Comparison of ENCODE assay signal across 8 mouse cellular contexts in genomic region chr14:3208272-3209152, GRCm38 (mm10). TPM values are rescaled to one million over a fixed set of nuclear protein-coding genes. Genes with fewer than 3 reads are reported as not detected.
A peak's percentile ranks its signal among the peaks of the same experiment; 100 is the strongest.
DNase-seq lines count a peak whose midpoint lies in the region; ATAC-seq and TF ChIP-seq lines count a peak whose summit lies in the region.
"Not testable (repeated sequence)": the region's sequence is repeated elsewhere in the genome, so short reads cannot be mapped to it uniquely, and the experiment has no call there.

D830030K20Rik (plus strand) TSS chr14:3208488.

- DNase-seq in embryo, embryonic 10.5 days (ENCODE audit: low spot score) = peak; percentile 7
- DNase-seq in hindbrain, embryonic 10.5 days (ENCODE audit: low spot score) = peak; percentile 22
- DNase-seq in liver, embryonic 11.5 days (ENCODE audit: low spot score) = peak; percentile 30
- peak; percentile 35 for DNase-seq in midbrain, embryonic 14.5 days

- H3K4me3 ChIP-seq in ES-Bruce4 (ENCODE audit: low read depth, low read length) = peak within 1 kb of the TSS; percentile 69
- peak within 1 kb of the TSS; percentile 54 for H3K4me3 ChIP-seq in forebrain, embryonic 16.5 days (replicated peaks; ENCODE audit: low read length)
- H3K4me3 ChIP-seq in hindbrain, embryonic 10.5 days = peak within 1 kb of the TSS; percentile 58
- peak within 1 kb of the TSS; percentile 50 for H3K4me3 ChIP-seq in kidney, embryonic 16.5 days (ENCODE audit: low read length)
- H3K4me3 ChIP-seq in liver, embryonic 11.5 days (ENCODE audit: low read depth, low read length) = peak within 1 kb of the TSS; percentile 37
- peak within 1 kb of the TSS; percentile 46 for H3K4me3 ChIP-seq in midbrain, embryonic 14.5 days (replicated peaks; ENCODE audit: low read depth, low read length)
- H3K4me3 ChIP-seq in stomach, embryonic 14.5 days (ENCODE audit: low read depth, low read length) = peak within 1 kb of the TSS; percentile 34

- H3K27ac ChIP-seq in ES-Bruce4 (ENCODE audit: insufficient read depth, low read length); forebrain, embryonic 16.5 days (ENCODE audit: low read length); kidney, embryonic 16.5 days (ENCODE audit: low read length); liver, embryonic 11.5 days (ENCODE audit: low read depth, low read length); midbrain, embryonic 14.5 days (replicated peaks; ENCODE audit: low read depth, low read length); stomach, embryonic 14.5 days (ENCODE audit: low read length): not testable (repeated sequence)
- peak within 1 kb of the TSS; percentile 40; the same call in 1 of the 2 replicates for H3K27ac ChIP-seq in hindbrain, embryonic 10.5 days

- not testable (repeated sequence) for H3K9me3 ChIP-seq in ES-Bruce4 (replicated peaks; ENCODE audit: control insufficient read depth, insufficient read depth, low read length, poor library complexity, severe bottlenecking); forebrain, embryonic 16.5 days (ENCODE audit: control insufficient read depth, low read length); hindbrain, embryonic 10.5 days; kidney, embryonic 16.5 days (ENCODE audit: low read length); liver, embryonic 11.5 days (ENCODE audit: control insufficient read depth, low read length); midbrain, embryonic 14.5 days (ENCODE audit: control insufficient read depth, low read length); stomach, embryonic 14.5 days (ENCODE audit: control insufficient read depth, low read depth, low read length)

- not testable (repeated sequence) for H3K27me3 ChIP-seq in ES-Bruce4 (ENCODE audit: control insufficient read depth, insufficient read depth, low read length, poor library complexity, severe bottlenecking); forebrain, embryonic 16.5 days (replicated peaks; ENCODE audit: control insufficient read depth, insufficient read depth, low read length); hindbrain, embryonic 10.5 days (ENCODE audit: insufficient read depth, poor library complexity, severe bottlenecking); kidney, embryonic 16.5 days (ENCODE audit: insufficient read depth, low read length); liver, embryonic 11.5 days (replicated peaks; ENCODE audit: control insufficient read depth, insufficient read depth, low read length); midbrain, embryonic 14.5 days (ENCODE audit: control insufficient read depth, insufficient read depth, low read length); stomach, embryonic 14.5 days (ENCODE audit: control insufficient read depth, insufficient read depth, low read length)

- WGBS in forebrain, embryonic 16.5 days = 0% methylated on average over 15 of the region's 62 CpGs
- under 1% methylated on average over 29 of the region's 62 CpGs for WGBS in hindbrain, embryonic 10.5 days
- WGBS in kidney, embryonic 16.5 days = under 1% methylated on average over 20 of the region's 62 CpGs
- WGBS in liver, embryonic 11.5 days = 2% methylated on average over 15 of the region's 62 CpGs
- 0% methylated on average over 22 of the region's 62 CpGs for WGBS in midbrain, embryonic 14.5 days
- WGBS in stomach, embryonic 14.5 days = under 1% methylated on average over 16 of the region's 62 CpGs

- not testable (repeated sequence) for TF ChIP-seq POLR2A in ES-Bruce4 (IDR thresholded peaks at IDR 0.05; ENCODE audit: insufficient read depth, low read length)

- not testable (repeated sequence) for H3K36me3 ChIP-seq in ES-Bruce4 (ENCODE audit: control insufficient read depth, insufficient read depth, low read length, poor library complexity, severe bottlenecking); forebrain, embryonic 16.5 days (ENCODE audit: control insufficient read depth, insufficient read depth); hindbrain, embryonic 10.5 days; kidney, embryonic 16.5 days (ENCODE audit: insufficient read depth, low read length); liver, embryonic 11.5 days (ENCODE audit: control insufficient read depth, insufficient read depth, low read length); midbrain, embryonic 14.5 days (ENCODE audit: control insufficient read depth, insufficient read depth, low read length); stomach, embryonic 14.5 days (ENCODE audit: control insufficient read depth, insufficient read depth, low read length)

- peak within 1 kb of the TSS; percentile 81 for H3K4me2 ChIP-seq in forebrain, embryonic 16.5 days (ENCODE audit: low read length)
- peak within 1 kb of the TSS; percentile 65 for H3K4me2 ChIP-seq in kidney, embryonic 16.5 days (replicated peaks; ENCODE audit: low read depth, low read length)
- peak within 1 kb of the TSS; percentile 58 for H3K4me2 ChIP-seq in liver, embryonic 11.5 days
- peak within 1 kb of the TSS; percentile 62 for H3K4me2 ChIP-seq in midbrain, embryonic 14.5 days (ENCODE audit: low read length)
- peak within 1 kb of the TSS; percentile 55 for H3K4me2 ChIP-seq in stomach, embryonic 14.5 days (replicated peaks; ENCODE audit: low read depth, low read length)

- peak within 1 kb of the TSS; percentile 33; the same call in 1 of the 2 replicates for H3K9ac ChIP-seq in ES-Bruce4 (ENCODE audit: low read depth, poor library complexity, severe bottlenecking)
- peak within 1 kb of the TSS; percentile 68 for H3K9ac ChIP-seq in forebrain, embryonic 16.5 days (replicated peaks; ENCODE audit: low read depth, low read length)
- peak within 1 kb of the TSS; percentile 55 for H3K9ac ChIP-seq in kidney, embryonic 16.5 days (replicated peaks; ENCODE audit: low read length)
- H3K9ac ChIP-seq in liver, embryonic 11.5 days (ENCODE audit: low read depth, low read length); stomach, embryonic 14.5 days (replicated peaks; ENCODE audit: low read depth, low read length): not testable (repeated sequence)
- H3K9ac ChIP-seq in midbrain, embryonic 14.5 days (replicated peaks; ENCODE audit: low read length) = peak within 1 kb of the TSS; percentile 63

- ATAC-seq in forebrain, embryonic 16.5 days; kidney, embryonic 16.5 days (ENCODE audit: low FRiP score, low TSS enrichment); liver, embryonic 11.5 days (replicated peaks; ENCODE audit: low FRiP score); midbrain, embryonic 14.5 days (ENCODE audit: low FRiP score, low TSS enrichment); stomach, embryonic 14.5 days (ENCODE audit: insufficient number of reproducible peaks, insufficient read depth, low FRiP score, low read depth): not testable (repeated sequence)

- TF ChIP-seq CTCF in ES-Bruce4 (IDR thresholded peaks at IDR 0.05; ENCODE audit: low read depth, low read length) = not testable (repeated sequence)

- TF ChIP-seq EP300 in ES-Bruce4 (IDR thresholded peaks at IDR 0.05; ENCODE audit: insufficient read depth, low read depth, low read length) = not testable (repeated sequence)

- H3K4me1 ChIP-seq in ES-Bruce4 (ENCODE audit: control insufficient read depth, insufficient read depth, low read length); forebrain, embryonic 16.5 days (replicated peaks; ENCODE audit: control insufficient read depth, insufficient read depth, low read length); hindbrain, embryonic 10.5 days (replicated peaks); kidney, embryonic 16.5 days (ENCODE audit: insufficient read depth, low read length); liver, embryonic 11.5 days (replicated peaks; ENCODE audit: control insufficient read depth, insufficient read depth, low read length); midbrain, embryonic 14.5 days (ENCODE audit: control insufficient read depth, insufficient read depth, low read length); stomach, embryonic 14.5 days (ENCODE audit: control insufficient read depth, insufficient read depth, low read length): not testable (repeated sequence)

RNA-seq across cellular contexts. Expression of gene D830030K20Rik, which starts in this region (rescaled TPM):
- 3.2 and 4.1 TPM in 2 replicates for polyA plus RNA-seq in ES-Bruce4 (2011; ENCODE audit: insufficient read depth, insufficient read length, low read depth, missing spikeins)
- polyA plus RNA-seq in forebrain, embryonic 16.5 days (2015; fragmentation: Nextera tagmentation; extraction: Ambion mirVana) = 16.3 and 23.5 TPM in 2 replicates
- 9.5 and 9.7 TPM in 2 replicates for polyA plus RNA-seq in hindbrain, embryonic 10.5 days (2016; fragmentation: Nextera tagmentation; extraction: Ambion mirVana)
- polyA plus RNA-seq in kidney, embryonic 16.5 days (2015; fragmentation: Nextera tagmentation; extraction: Ambion mirVana) = 3.9 and 5.0 TPM in 2 replicates
- polyA plus RNA-seq in liver, embryonic 11.5 days (2014; fragmentation: Nextera tagmentation; extraction: Ambion mirVana) = 2.4 and 2.7 TPM in 2 replicates
- polyA plus RNA-seq in midbrain, embryonic 14.5 days (2014; fragmentation: Nextera tagmentation; extraction: Ambion mirVana) = 24.7 and 32.4 TPM in 2 replicates
- polyA plus RNA-seq in stomach, embryonic 14.5 days (2014; fragmentation: Nextera tagmentation; extraction: Ambion mirVana) = 5.8 and 8.0 TPM in 2 replicates
